Mouse (Mus musculus) T-cell, adult 2 months (primary cell): ENCODE measurements around the gene Txlnb.
"Not testable (repeated sequence)": the region's sequence is repeated elsewhere in the genome, so short reads cannot be mapped to it uniquely, and the experiment has no call there.

ENCODE experiments used
- DNase-seq: peaks from one replicate; pipeline ENCODE4 v3.0.0; 2022; ENCODE audit warnings: low spot score

The Txlnb gene

GRCm38 (mm10) chr10:17795767-17796631 is at the start of gene Txlnb:
Gene Txlnb, plus strand, starts transcription at chr10:17796226.
- DNase-seq: peak; percentile 74

DNA sequence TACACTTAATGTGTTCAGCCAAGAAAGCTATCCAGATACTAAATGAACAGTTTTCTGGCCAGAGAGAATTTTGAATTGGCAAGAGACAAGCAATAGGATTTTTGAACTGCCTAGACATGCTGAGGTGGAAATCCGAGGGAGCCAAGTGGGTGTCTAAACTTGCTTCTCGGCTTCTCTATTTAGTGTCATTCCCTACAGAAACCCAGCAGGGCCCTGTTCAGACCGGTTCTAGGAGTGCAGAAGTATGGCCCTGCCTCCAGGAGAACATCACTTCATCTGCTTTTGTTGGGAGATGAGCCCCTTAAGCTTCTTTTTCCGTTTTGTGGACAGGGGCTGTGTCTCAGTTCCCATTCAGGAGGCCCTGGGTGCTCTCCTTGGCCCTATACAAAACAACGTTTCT is 43.5 kb upstream of the Txlnb start:
- DNase-seq: no peak

DNA sequence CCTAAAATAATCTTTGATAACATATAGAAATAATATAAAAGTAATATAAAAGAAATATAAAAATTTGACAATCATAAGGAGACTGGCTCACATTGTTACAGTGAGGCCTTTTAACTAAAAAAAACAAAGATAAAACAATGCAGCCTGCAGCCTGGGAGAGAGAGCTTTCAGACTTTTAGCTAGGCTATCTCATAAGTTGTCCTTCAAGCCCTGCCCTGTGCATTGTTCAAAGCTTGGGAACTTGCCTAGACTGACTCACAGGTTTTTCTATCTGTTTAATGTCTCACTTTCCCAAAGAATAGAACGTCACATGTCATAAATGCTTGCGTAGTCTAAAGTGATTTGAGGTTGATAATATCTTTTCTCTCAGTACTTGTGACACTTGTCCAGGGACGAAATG is 36.3 kb upstream of the Txlnb start:
- no peak for DNase-seq

- DNase-seq: no peak
Measured at GRCm38 (mm10) chr10:17760750-17761613, 35.0 kb upstream of the Txlnb start.

DNA sequence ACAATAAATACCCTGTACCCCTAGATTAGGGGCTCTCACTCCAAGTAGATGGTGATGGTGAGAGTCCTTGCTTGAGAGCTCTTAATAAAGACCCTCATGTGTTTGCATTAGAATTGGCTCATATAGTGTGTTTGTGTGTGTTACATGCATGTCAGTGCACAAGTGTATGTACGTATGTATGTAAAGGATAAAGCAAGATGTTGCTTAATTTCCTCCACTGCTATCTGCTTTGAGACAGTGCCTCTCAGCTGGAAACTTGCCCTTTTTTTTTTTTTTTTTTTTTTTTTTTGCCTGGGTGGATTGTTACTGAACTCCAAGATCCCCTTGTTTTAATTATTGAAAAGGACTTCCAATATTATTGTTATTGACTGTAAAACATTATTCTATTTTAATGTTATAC is 34.4 kb upstream of the Txlnb start:
- DNase-seq: no peak

GRCm38 (mm10) chr10:17762946-17763345 is 33.1 kb upstream of the Txlnb start:
- DNase-seq: no peak

DNA sequence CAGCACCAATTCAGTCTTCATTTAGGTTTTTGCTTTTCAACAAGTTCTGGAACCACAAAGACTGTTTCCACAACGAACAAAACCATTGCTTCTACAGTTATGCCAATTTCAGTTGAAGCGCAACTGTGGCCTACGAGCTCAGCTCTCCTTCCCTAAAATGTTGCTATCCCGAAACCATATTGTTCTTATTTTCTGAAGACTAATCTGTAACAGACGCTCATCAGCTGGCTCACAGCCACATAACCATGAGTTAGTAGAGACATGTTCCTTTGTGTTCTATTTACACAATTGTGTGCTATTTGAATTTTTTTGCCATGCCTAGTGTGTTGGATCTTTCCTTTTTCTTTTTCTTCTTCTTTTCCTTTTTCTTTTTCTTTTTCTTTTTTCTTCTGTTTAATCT is 26.2 kb upstream of the Txlnb start:
- no peak for DNase-seq

- DNase-seq: peak; percentile 62
Measured at GRCm38 (mm10) chr10:17772364-17772763, 23.7 kb upstream of the Txlnb start.

DNA sequence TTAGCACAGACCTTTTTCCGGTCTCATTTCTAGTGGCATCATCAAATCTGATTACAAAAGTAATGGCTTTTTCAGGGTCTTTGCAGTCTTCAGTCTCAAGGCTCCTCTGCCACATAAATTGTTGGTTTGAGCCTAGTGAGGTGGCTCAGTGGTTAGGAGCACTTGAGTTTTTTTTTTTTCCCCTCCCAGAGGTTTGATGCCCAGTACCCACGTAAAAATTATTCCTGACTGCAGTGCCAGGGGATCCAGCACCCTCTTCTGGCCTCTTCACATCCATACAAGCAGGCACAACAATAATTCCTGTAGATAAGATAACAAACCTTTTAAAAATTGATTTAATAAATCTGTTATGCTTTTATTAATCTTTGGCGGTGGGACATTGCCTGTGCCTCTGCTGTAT is 21.7 kb upstream of the Txlnb start:
- no peak for DNase-seq

DNA sequence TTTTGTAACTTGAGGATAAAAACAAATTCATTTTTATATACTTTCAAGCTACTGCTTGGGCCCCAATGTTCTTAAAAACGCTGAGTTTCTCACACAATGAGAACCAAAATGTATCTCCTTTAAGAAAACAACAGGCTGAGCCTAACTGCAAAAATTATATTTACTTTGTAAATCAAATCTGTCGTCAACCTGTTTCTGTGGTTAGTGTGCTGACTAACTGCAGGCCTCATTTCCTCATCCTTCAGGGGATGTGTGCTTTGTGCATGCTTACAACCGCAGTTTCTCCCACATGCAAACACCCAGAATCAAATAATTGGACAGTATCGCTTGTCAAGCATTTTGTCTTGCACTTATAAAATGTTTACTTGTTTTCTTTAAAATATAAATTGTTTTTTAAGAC is 20.9 kb upstream of the Txlnb start:
- DNase-seq: peak; percentile 25

DNA sequence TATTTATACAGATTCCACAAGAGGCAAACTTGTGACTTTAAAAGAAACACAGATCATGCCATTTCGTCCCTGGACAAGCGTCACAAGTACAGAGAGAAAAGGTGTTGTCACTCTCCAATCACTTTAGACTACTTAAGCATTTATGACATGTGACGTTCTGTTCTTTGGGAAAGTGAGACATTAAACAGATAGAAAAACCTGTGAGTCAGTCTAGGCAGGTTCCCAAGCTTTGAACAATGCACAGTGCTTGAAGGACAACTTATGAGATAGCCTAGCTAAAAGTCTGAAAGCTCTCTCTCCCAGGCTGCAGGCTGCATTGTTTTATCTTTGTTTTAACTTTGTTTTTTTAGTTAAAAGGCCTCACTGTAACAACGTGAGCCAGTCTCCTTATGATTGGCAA is 19.3 kb upstream of the Txlnb start:
- not testable (repeated sequence) for DNase-seq

DNA sequence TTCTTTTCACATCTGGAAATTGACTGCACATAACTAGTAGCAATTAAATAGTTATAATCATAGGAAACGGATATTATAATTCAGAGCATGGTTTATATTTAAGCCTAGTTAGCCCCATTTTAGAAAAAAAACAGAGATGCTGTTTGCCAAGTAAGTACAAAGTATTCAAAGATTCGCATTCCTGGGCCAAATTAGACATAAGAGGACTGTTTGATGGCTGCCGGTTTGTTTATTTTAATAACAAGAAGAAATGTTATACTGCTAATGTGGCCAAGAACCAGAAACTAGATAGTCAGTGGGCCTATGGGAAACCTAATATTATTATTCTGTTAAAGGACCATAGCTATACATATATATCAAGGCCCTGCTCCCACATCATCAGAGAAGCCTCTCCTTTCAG is 9.3 kb upstream of the Txlnb start:
- no peak for DNase-seq

DNA sequence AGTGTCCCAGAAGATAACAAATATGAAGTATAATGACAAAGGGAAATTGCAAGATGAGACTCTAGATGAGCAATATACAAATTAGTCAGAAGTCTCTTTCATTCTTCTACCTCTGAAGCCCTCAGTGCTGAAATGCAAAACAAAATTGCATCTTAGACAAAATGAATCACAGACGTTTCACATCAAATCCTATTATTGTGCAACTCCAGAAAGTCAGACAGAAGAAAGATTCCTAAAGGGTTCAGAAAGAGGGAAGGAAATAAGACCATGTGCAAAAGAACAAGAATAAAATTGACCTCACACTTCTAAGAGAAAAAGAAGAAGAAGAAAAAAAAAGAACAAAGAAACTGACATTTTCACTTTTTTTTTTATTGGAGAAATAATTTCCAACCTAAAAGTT is 8.1 kb upstream of the Txlnb start:
- DNase-seq: no peak

- DNase-seq: no peak
Measured at GRCm38 (mm10) chr10:17788347-17788746, 7.7 kb upstream of the Txlnb start.

DNA sequence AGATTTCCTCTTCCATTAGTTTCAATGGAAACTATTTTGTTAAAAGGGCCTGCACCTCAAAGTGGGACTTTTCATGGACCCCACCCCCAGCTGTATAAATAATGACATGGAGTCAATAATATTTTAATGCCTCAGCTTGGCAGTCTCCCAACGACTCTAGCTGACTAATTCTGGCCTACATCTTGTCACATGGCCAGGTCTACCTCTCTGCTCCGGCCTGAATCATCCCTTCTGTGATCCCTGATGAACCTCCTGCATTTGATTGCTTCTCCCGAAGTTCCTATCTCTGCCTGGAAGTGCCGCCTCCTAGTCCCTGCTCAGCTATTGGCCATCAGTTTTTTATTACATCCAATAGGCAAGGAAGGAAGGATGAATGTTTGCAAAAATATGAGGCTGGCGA is 2.1 kb upstream of the Txlnb start:
- DNase-seq: no peak

DNA sequence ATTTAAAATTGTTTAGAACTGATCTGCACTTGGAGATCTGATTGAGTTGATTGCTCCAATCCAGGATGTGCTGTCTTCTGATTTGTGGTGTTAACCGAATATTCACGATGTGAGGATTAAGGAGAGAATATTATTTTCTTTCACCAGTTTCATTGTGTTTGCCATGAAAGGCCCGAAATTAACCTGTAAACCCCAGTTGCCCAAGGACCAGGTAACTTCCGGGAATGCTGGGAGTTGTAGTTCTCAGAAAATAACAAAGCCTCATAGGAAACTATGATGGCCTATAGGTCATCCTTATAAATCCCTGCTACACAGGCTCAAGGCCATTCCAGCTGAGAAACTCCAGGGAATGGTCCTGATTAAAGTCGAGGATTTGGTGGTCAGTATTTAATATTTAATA is 1.6 kb upstream of the Txlnb start:
- DNase-seq: no peak

- no peak for DNase-seq
Measured at GRCm38 (mm10) chr10:17795227-17795626, 799 bp upstream of the Txlnb start.

GRCm38 (mm10) chr10:17796846-17797631 is 1.0 kb downstream of the Txlnb start:
- peak; percentile 6 for DNase-seq

GRCm38 (mm10) chr10:17797681-17798080 is 1.7 kb downstream of the Txlnb start:
- no peak for DNase-seq

DNA sequence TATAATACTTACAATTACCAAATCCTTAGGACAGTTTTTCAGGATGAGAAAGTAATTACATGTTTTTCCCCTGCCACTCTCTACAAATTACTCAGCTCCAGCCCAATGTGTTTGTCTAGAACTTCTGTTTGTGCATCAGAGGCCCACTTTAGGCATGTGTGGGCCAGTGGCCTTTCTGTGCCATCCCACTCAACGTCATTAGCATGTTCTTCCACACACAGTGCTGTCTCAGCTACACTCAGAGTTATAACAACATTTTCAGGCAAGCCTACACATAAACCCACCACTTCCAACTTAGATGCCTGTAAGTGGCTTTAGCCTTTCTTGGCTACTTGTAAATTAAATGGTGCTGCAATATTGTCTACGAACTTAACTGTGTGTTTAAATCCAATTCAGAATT is 5.8 kb downstream of the Txlnb start:
- DNase-seq: no peak

DNA sequence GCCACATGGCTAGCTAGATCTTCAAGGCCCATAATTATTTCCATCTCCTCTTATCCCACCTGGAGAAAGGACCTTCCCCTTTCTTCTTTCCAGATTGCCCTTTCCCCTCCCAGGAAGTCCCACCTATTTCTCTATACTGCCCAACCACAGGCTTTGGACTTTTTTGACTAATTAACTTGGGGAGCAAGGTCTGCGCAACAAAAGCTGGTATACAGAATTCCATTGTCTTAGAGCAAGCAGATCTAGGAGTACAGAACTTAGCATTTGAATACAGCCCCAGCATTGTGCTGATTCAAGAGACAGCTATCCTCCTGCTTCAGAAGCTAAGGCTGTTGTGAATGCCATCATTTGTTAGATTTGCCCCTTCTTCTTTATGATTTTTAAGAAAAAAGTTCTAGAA is 12.5 kb downstream of the Txlnb start:
- no peak for DNase-seq

DNA sequence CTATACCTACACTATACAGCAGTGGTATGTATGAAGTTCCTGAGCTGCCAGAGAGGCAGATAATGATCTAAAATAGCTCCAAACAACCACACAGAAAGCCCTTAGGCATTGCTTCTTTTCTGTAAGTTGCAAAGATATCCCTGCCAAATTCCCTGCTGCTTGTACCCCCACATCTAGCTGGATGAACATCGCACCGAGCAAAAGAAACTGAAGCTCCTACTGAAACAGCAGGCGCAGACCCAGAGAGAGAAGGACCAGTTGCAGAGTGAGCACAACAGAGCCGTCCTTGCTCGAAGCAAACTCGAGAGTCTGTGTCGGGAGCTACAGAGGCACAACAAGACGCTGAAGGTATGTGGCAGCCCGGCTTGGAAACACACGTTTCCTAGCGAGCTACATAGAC is 19.0 kb downstream of the Txlnb start:
- no peak for DNase-seq
